Mouse (Mus musculus): ENCODE data around the gene Gm49388.

The Gm49388 gene

DNA sequence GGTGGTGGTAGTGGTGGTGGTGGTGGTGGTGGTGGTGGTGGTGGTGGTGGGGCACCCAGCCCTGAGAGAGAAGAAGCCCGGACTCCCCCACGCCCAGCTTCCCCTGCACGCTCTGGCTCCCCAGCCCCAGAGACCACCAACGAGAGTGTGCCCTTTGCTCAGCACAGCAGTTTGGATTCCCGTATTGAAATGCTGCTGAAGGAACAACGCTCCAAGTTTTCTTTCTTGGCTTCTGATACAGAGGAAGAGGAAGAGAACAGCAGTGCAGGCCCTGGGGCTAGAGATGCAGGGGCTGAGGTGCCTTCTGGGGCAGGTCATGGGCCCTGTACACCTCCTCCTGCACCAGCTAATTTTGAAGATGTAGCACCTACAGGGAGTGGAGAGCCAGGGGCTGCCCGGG is at the start of gene Gm49388:
Gene Gm49388 (plus strand): TSS at position 301 of the 400 bp plus-strand sequence.
- DNase-seq (ENCODE audit: low spot score in 2 of 2), result no peak

DNA sequence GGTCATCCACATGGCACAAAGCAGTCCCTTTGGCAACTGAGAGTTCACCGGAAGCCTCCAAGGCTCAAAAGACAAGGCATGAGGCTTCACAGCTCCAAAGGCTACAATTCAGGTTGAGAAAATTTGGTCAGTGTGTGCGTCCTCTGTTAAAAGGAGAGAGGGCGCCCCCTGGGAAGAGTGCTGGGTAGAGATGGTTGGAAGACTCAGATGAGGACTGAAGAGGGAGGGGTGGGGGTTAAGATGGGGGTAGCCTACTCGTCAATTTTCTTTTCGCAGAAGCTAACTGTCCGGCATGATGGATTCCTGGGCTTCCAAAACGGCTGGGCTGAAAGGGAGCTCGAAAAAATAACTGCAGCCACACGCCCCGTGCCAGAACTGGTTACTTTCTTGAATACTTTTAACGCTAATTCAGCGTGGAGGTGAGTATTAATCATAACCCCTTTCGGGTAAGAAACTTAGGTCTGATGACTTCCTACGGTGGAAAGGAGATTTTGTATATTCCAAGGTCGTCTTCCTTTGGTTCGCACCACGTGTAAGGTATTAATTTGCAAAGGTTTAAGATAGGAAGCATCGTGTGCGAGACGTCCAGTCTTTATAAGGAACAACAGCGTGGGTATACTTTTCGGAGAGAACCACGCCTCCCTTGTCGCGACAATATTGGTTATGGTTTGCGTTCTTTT is 40.9 kb upstream of the Gm49388 start, which contains the start of gene Fbxl19:
Gene Fbxl19 (plus strand): TSS at position 178 of the 680 bp plus-strand sequence.
- peak; percentile 61 to 70 for DNase-seq (ENCODE audit: low spot score in 2 of 2)

DNA sequence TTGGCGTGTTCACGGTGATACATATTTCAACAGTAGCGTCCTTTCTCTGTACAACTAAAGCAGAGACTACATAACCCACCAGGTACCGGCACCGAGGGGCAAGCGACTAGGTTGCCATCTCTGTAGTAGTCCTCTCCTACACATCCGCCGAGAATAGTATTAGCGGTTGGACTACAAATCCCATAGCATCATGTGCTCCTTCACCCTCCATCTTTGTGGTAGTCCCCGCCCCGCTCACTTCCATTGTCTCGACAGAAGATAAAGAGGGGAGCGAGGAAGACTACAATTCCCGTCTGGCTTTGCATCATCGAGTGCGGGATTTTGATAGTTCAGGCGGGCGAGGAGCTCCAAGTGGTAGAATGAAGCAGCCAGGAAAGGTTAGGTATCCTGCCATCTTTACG is 40.2 kb upstream of the Gm49388 start:
- peak; percentile 87 to 91 for DNase-seq (ENCODE audit: low spot score in 2 of 2)

DNA sequence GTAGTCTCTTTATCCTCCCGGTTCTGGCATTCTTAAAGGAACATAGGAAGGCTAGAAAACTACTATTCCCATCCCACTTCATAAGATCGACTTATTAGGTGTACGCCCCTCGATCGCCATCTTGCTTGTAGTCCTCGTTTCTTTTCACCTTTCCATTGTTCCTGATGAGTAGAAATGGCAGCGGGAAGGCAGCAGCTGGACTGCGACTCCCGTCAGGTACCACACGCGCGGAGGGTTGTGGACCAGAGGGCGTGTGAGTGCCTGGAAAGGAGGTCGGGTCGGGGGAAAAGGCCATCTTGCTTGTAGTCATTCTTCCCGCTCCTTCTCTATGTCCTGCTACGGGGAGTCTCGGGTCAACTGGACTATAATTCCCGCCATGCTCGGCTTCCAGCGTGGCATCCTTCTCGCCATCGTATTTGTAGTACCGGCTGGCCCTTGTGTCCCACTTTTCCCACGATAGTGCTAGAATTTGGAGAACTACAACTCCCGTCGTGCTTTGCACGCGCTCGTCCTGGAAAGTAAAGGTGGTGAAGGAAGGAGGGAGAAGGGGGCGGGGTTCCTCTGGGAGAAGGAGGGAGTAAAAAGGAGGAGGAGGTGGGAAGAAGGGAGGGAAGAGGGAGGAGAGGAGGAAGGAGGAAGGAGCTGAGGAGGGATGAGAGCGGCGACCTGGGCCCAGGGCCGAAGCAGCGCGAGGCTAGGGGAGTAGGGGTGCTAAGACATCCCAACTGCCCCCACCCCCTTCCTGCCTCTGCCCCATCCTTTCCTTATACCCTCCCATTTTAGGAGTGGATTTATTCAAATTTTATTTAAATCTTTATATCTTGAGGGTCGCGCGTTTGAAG is 39.5 kb upstream of the Gm49388 start:
- peak; percentile 94 to 97 for DNase-seq (ENCODE audit: low spot score in 2 of 2)

DNA sequence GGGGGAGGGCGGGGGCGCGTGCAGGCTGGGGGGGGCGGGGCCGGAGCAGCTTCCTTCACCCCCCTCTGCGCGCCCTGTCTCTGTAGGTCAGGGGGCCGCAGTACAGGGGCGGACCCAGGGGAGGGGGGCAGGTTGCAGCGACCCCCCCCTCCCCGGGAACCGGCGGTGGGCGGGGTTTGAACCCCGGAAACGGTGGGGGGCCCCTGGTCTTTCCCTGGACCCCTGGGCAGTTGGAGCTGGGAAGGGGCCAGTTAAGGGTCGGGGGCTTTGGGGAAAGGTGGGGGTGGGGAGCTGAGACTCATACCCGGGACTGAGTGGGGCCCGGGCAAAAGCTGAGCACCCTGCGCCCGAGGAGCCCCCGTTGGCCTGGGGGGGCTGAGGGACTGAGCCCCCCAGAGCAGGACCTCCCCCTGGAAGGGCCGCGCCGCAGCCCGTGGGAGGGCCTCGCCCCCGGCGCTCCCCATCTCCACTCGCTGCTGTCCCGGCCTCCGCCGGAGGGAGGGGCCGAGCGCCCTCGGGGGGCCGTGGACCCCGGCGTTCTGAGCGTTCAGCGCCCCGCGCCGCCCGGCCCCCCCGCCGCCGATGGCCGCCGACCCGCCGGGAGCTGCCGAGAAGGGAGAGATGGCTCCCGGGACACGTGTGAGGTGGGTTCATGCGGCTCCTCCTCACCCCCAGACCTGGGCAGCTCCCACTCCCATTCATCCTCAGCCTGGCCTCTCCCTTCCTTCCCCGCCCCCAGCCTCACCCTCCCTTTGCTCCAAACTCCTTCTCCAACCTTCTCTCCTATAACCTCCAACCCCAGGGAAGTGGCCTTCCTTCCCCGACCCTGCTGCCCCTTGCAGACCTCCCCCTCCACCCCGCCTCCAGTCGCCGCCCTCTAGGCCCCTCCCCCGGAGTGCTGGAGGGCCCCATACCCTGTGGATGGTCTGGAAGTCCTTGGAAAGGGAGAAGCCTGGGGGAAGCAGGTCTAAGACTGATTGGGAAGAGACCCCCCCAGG is 38.6 kb upstream of the Gm49388 start:
- no peak for DNase-seq (ENCODE audit: low spot score in 2 of 2)

DNA sequence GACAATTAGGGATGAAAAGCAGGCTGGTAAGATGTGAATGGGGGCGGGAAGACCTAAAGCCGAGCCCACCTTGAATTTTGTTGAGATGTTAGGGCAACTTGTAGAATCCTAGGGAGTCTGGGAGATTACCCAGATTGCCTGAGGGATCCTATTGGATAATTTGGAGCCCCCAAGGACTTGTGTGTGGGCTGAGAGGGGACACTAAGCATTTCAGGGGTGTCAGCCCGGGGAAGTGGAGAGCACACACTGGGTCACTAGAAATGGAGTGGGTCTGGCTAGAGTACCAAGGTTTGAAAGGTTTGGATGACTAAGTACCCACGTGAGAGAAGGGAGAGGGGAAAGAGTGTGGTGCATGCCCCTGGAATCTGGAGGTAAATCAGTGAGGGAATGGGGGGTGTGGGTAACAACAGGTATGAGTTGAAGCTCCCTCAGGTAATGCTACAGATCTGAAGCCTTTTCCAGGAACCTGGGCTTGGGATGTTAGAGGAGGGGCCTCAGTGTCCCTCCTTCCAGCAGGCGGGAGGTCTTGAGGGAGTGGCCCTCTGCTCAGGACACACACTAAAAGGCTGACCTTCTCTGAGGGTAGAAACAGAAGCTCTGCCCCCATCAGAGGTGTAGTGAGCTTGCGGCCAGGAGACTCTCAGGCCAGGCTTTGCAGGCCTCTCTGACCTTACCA is 37.7 kb upstream of the Gm49388 start:
- no peak for DNase-seq (ENCODE audit: low spot score in 2 of 2)

DNA sequence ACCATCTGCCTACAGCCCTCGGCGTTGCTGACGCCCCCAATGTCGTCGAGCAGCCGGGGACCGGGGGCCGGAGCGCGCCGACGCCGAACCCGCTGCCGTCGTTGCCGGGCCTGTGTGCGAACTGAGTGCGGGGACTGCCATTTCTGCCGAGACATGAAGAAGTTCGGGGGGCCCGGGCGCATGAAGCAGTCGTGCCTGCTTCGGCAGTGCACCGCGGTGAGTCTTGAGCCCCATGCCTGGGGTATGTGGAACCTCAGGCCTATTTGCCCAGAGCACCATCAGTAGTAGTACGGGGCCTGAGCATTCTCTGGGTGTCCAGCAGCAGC is 37.2 kb upstream of the Gm49388 start:
- DNase-seq (ENCODE audit: low spot score in 2 of 2), result no peak

DNA sequence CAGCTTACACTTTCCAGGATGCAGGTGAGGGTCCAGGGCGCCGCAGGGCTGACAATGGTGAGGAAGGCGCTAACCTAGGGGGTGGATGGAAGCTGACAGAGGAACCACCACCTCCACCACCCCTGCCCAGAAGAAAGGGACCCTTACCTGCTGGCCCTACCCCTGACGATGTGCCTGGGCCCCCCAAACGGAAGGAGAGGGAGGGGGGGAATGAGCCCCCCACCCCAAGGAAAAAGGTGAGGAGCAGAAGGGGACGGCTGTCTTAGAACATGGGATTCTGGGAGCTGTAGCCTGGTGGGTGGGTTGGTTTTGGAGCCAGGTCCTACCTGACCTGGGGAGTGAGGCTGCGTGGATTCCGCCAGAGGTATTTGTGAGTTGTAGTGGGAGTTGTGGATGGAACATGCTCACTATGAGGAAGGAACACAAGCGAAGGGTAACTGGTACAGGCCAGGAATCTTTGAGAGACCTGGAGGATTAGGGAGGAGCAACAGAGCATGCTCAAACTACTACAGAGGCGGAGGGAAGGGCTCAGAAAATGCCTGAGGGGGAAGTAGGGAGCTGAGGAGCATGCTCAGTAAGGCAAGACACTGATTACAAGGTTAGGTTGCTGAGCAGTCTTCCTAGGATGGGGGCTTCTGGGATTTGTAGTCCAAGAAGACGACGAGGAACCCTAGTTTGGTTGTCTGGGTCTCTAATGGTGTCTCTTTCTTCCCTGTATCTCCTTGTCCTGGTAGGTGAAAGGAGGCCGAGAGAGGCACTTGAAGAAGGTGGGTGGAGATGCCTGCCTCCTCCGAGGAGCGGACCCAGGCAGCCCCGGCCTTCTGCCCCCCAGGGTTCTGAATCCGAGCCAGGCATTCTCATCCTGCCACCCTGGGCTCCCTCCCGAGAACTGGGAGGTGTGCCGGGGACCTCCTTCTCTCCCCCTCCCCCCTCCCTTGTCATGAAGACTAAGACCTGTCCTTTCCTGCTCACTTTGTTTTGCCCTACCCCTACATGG is 35.0 kb upstream of the Gm49388 start:
- DNase-seq (ENCODE audit: low spot score in 2 of 2), result no peak

DNA sequence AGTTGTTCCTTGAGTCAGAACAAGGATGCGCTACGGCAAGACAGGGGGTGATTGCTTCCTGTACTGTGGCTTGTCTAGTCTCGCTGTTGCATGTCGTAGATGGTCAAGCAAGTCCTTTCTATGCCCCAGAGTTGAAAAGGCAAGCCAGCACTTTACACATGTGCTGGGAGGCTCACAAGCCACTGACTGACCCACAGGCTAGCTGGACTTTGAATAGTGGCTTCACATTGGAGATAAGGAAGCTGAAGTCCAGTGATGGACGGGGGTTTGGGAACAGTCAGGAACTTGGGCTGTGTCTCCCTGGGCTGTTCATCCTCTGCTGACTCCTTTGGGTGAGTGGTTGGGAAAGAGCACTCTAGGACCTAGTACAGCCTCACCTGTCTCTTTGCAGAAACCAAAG is 33.8 kb upstream of the Gm49388 start:
- DNase-seq (ENCODE audit: low spot score in 2 of 2), result no peak

DNA sequence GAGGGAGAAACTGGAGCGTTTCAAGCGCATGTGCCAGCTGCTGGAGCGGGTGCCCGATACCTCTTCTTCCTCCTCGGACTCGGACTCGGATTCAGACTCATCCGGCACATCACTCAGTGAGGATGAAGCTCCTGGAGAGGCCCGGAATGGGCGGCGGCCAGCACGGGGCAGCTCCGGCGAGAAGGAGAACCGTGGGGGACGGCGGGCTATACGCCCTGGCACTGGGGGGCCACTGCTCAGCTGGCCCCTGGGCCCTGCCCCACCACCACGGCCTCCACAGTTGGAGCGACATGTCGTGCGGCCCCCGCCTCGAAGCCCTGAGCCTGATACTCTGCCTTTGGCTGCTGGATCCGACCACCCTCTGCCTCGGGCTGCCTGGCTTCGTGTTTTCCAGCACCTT is 33.3 kb upstream of the Gm49388 start:
- no peak for DNase-seq (ENCODE audit: low spot score in 2 of 2)

DNA sequence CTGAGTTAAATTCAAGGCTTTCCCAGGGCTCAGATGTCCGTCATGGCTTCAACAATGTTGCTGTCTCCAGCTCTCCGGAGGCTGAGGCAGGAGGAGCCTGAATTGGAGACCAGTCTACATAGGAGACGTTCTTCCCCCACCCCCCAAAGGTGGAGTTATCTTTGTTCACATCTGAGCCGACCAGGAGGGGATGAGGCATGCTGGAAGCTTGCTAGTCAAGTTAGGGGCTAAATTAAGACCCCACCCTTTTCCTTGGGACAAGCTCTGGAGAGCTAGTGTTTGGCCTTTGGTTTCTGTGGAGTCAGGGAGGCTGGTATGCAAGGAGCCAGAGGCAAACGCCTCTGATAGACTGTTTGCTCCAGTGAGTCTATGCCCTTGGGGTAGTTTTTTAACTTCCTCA is 32.2 kb upstream of the Gm49388 start:
- DNase-seq (ENCODE audit: low spot score in 2 of 2), result no peak

DNA sequence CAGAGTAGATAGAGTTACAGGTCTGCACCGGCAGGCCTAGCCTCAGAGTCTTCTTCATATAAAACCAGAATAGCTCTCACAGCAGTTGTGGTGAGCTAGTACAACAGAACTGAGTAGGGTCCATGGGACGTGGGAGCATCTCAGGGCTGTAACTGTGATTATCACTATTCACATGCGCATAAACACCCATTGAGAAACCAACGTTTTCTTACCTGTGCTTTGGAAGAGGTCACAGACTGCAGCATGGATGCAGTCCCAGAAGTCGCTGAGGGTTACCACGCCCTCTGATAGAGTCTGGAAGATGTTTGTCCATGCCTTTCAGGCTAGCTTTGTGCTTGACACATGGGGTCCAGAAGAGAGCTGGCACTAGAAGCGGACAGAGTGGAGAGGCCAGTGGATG is 31.7 kb upstream of the Gm49388 start:
- DNase-seq (ENCODE audit: low spot score in 2 of 2), result no peak

DNA sequence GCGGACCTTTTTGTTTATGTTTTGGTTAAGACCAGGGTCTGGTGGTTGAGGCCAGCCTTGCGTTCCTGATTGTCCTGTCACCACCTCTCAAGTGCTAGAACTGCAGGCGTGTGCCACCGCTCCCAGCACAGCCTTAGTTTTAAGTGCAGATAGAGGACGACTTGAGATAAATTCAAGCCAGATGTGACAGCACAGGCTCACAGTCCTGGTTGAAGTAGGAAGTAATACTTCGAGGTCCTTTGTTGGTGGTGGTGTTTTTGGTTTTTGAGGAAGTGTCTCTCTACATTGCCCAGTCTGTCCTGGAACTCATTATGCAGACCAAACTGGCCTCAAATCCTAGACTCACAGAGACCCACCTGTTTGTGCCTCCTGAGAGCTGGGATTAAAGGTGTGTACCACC is 25.7 kb upstream of the Gm49388 start:
- no peak for DNase-seq (ENCODE audit: low spot score in 2 of 2)

DNA sequence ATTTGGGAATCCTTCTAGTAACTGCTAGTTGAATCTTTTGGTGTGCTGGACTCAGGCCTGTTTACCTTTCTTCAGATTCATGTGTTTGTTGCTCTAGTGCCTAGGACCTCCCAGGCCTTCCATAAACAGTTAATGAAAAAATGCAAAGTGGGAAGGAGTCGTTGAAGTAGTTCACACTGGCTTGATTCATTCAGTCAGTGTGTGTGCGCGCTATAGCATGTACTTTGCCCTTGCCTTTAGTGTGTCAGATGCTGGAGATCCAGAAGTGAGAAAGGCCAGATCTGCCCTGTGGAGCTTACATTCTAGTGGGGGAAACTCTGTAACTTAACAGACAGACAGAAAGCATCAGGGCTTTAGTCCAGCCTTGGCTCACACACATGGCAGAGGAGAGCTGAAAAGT is 24.9 kb upstream of the Gm49388 start:
- DNase-seq (ENCODE audit: low spot score in 2 of 2), result no peak

DNA sequence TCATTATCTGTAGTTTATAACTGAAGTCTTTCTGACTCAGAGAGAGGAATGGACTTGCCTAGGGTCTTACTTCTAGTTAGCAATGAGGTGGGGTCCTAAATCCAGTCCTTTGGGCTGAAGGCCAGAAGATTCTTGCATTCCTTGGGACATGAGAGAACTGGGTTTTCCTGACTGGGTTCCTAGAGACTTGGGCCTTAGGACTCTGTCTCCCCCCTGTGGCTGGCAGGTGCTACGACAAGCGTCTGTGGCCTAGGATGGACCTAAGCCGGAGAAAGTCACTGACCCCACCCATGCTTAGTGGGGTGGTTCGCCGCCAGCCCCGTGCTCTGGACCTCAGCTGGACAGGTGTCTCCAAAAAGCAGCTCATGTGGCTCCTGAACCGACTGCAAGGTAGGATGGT is 24.4 kb upstream of the Gm49388 start:
- peak; percentile 59 to 72 for DNase-seq (ENCODE audit: low spot score in 2 of 2)

DNA sequence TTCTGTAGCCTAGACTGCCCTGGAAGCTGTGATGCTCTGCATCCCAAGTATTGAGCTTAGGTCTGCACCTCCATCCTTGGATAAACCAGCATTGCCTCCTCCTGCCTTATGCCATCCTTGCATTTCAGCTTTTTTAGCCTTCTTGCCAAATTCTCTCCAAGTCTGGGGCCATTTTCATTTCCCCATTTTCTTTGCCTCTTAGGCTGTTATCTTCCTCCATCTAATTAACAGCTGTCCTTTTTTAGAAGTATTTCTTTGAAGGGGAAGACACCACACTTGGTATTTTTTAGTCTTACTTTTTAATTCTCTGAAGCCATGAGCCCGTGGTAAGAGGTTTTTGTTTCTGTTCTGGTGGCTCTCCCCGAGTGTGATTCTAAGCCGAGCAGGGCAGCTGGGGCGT is 21.8 kb upstream of the Gm49388 start:
- no peak for DNase-seq (ENCODE audit: low spot score in 2 of 2)

DNA sequence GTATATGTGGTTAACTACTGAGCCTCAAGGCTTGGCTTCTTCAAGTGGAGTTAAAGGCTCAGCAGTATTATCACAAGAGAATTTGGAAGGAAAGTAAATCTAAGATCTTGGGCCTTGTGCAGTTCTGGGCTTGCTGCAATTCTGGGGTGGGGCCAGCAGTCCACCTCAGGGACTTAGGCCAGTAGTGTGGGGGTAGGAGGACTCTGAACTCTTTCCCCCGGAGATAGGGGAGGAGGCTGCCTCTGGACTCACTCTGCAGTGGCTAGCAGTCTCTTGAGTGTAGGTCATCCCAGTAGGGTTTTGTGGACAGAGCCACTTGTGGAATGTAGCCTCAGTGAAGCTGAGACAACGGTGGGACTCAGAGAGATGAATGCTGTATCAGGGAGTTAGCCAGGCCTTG is 19.7 kb upstream of the Gm49388 start:
- no peak for DNase-seq (ENCODE audit: low spot score in 2 of 2)

DNA sequence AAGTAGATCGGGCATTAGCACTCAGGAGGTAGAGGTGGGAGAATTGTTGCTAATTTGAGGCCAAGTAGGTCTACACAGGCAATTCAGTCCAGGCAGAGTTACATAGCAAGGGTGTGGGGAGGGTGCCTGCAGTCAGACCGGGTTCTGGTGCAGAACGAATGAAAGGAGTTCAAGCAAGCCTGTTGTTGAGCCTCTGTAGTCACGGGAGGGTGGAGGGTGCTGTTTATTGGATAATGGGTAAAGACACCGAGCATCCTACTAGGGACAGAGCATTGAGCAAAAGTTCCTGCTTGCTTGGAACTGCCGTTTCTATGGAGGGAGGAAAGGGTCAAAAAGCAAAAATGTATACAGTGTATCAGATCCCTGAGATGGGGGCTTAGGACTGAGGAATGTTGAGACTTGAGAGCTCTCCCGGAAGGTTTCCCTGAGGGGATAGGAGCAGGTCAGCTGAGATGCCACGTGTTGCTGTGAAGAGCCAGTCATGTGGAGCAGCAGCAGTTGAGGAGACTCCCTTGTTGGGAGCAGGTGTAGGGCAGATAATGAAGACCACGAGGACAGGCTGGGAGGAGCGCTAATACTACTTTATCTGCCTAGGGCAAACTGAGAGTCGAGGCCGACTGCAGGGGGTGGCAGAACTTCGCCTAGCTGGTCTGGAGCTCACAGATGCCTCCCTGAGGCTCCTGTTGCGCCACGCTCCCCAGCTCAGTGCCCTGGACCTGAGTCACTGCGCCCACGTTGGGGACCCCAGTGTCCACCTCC is 18.4 kb upstream of the Gm49388 start:
- DNase-seq (ENCODE audit: low spot score in 2 of 2), result no peak

DNA sequence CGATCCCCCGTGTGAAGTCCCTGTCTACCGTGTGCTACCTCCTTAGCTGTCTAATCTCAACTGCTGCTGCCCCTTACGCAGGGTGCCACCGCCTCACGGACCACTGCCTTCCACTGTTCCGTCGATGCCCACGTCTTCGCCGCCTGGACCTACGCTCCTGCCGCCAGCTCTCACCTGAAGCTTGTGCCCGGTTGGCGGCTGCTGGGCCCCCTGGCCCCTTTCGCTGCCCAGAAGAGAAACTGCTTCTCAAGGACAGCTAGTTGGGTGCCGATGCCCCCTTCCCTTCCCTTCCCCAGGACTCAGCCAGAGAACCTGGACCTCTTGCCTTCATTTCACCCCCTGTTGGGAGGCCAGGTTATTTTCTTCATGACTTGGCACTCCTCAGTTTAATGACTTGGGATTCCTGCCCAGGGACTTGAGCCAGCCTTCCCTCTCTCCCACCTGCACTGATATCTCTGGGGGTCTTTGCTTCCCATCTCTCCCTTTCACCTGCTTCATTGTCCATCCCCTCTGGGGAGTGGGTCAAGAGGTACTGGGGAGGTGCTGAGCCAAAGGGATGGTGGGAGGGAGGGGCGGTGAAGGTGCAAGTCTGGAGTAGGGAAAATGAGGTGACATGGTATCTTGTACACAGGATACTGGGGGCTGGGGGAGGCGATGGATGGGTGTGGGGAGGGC is 17.6 kb upstream of the Gm49388 start:
- no peak for DNase-seq (ENCODE audit: low spot score in 2 of 2)

All from urinary bladder, postnatal 36 days (tissue).